Mouse (Mus musculus) C2C12 (cell line): ENCODE results near the gene Gipc1.

Experiments
- CTCF ChIP-seq: IDR thresholded peaks from one replicate; pipeline ENCODE4 v1.5.1; 2011; ENCODE audit not compliant: control insufficient read depth, insufficient read depth, insufficient read length
- MAX ChIP-seq: IDR thresholded peaks from one replicate; pipeline ENCODE4 v1.6.1; 2011; ENCODE audit warnings: mild to moderate bottlenecking, control low read depth
- MYOG ChIP-seq: IDR thresholded peaks from one replicate; pipeline ENCODE4 v1.6.1; 2011; ENCODE audit not compliant: control insufficient read depth, insufficient read length; ENCODE audit errors: extremely low read depth
- USF1 ChIP-seq: IDR thresholded peaks from one replicate; pipeline ENCODE4 v1.6.1; 2011; ENCODE audit warnings: low read depth, mild to moderate bottlenecking, control low read depth, moderate library complexity

DNA sequence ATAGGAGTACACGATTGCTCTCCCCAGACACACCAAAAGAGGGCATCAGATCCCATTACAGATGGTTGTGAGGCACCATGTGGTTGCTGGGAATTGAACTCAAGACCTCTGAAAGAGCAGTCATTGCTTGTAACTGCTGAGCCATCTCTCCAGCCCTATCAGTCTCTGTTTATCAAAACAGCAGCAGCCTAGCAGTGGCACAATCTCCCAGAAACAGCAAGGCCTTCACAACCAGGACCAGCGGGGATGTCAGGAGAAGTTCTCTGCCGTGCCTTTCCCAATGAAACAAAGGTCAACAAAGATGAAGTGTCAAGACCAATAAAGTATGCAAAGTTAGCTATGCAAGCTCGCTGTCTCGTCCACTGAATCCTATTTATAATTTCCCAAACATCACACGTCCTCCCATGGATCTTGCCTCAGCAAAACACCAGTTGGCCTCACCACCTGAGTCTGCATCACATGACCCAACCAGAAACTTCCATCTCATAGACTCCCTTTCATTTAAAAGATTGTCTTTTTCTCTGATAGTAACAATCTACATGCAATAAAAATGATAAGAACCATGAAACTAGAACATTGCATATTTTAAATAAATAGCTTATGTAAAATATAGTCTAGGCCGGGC is 20.3 kb upstream of the Gipc1 start:
- TF ChIP-seq USF1, result no peak
- TF ChIP-seq CTCF, result no peak
- no peak for TF ChIP-seq MYOG
- TF ChIP-seq MAX, result no peak
